Mouse (Mus musculus) forebrain, embryonic 11.5 days (tissue): Measurements from ENCODE around the gene Zfp263. TPM values are rescaled to one million over a fixed set of nuclear protein-coding genes. Genes with fewer than 3 reads are reported as not detected.

Experiments used
- ATAC-seq: fragments of 200-750 bp; cut with Nextera tagmentation; replicated peaks from 2 replicates; pipeline ENCODE4 v1.8.0; 2017; ENCODE audit warnings: moderate TSS enrichment; ENCODE audit not compliant: low FRiP score
- DNase-seq: peaks from one replicate; pipeline ENCODE4 v3.0.0-alpha.2; 2017; ENCODE audit warnings: low spot score
- H3K27ac ChIP-seq: fragments of 300-500 bp; sonication (generic); 2 replicates; pipeline ENCODE4 v1.5.1; 2014; ENCODE audit warnings: low read depth, low read length
- H3K27me3 ChIP-seq: fragments of 300-500 bp; sonication (generic); 2 replicates; pipeline ENCODE4 v1.6.1; 2014; ENCODE audit warnings: mild to moderate bottlenecking, low read length, mixed read lengths; ENCODE audit not compliant: control insufficient read depth, insufficient read depth
- H3K36me3 ChIP-seq: fragments of 300-500 bp; sonication (generic); 2 replicates; pipeline ENCODE4 v1.6.1; 2014; ENCODE audit warnings: mild to moderate bottlenecking, low read length, moderate library complexity, mixed read lengths; ENCODE audit not compliant: control insufficient read depth, insufficient read depth
- H3K4me1 ChIP-seq: fragments of 300-500 bp; sonication (generic); replicated peaks from 2 replicates; pipeline ENCODE4 v1.6.1; 2014; ENCODE audit warnings: low read length, mixed read lengths; ENCODE audit not compliant: control insufficient read depth, insufficient read depth
- H3K4me2 ChIP-seq: fragments of 300-500 bp; sonication (generic); 2 replicates; pipeline ENCODE4 v1.6.1; 2014; ENCODE audit warnings: low read depth, mild to moderate bottlenecking, low read length, moderate library complexity, mixed read lengths; ENCODE audit not compliant: severe bottlenecking
- H3K4me3 ChIP-seq: fragments of 300-500 bp; sonication (generic); 2 replicates; pipeline ENCODE4 v1.5.1; 2014; ENCODE audit warnings: low read depth, low read length
- H3K9ac ChIP-seq: fragments of 300-500 bp; sonication (generic); 2 replicates; pipeline ENCODE4 v1.6.1; 2014; ENCODE audit warnings: low read length
- H3K9me3 ChIP-seq: fragments of 300-500 bp; sonication (generic); 2 replicates; pipeline ENCODE4 v1.6.1; 2016; ENCODE audit warnings: low read length, mixed read lengths; ENCODE audit not compliant: control insufficient read depth
- whole genome bisulfite sequencing: fragments of 180-500 bp; shearing (Covaris S2); extraction: QIAGEN DNeasy Blood & Tissue Kit; methylation state at CpG from one replicate; pipeline ENCODE4 v1.1.7; 2014; 5-methylcytosine and 5-hydroxymethylcytosine counted together
- polyA plus RNA-seq: library from polyadenylated mRNA; unstranded; fragments of >200 nt; fragmentation: Nextera tagmentation; extraction: Ambion mirVana; gene quantifications from 2 replicates; pipeline ENCODE4 v1.2.1, GENCODE M21; 2014

The Zfp263 gene
- 38.9 and 42.6 TPM in 2 replicates for polyA plus RNA-seq

- peak within 1 kb of the TSS; percentile 80 for H3K4me2 ChIP-seq
- H3K27ac ChIP-seq, result peak within 1 kb of the TSS; percentile 63
- ATAC-seq, result peak; percentile 98
- H3K27me3 ChIP-seq, result no peaks in the 10 kb centered on the region
- H3K4me3 ChIP-seq, result peak within 1 kb of the TSS; percentile 76
- no peaks in the 10 kb centered on the region; the same call in 1 of the 2 replicates for H3K9me3 ChIP-seq
- peaks cover 17% of the 10 kb centered on the region for H3K36me3 ChIP-seq
- peaks cover 14% of the 10 kb centered on the region for H3K4me1 ChIP-seq
- H3K9ac ChIP-seq, result peak within 1 kb of the TSS; percentile 77
- DNase-seq, result peak; percentile 97
- whole genome bisulfite sequencing, result under 1% methylated on average over 42 of the region's 42 CpGs
These were observed at the start of gene Zfp263 for GRCm38 (mm10) chr16:3743503-3744185. TSS of gene Zfp263 (plus strand) at chr16:3744093.

DNA sequence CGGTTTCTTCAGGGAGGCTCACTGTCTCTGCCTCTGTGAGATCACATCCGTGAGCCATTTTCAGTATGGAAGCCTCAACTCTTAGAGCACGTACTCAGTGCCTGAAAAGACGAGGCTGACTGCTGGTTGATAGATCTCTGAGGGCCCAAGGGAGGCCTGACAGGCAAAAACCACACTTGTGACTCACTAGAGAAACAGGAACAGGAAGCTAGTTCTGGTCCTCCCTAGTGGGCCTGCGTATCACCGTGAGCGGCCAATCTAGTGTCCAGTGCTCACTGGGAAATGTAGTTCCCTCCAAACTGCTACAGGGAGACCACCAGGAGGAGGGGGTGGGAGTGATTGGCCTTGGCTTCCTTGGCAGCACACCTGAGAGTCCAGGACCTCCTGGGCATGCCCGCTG, 44.6 kb upstream of the Zfp263 start:
- no peak for ATAC-seq
- no peak overlapping the region for H3K4me3 ChIP-seq
- H3K4me2 ChIP-seq, result no peak overlapping the region
- H3K4me1 ChIP-seq, result no peaks in the 10 kb centered on the region
- no peaks in the 10 kb centered on the region; the same call in 1 of the 2 replicates for H3K9me3 ChIP-seq
- no peak for DNase-seq
- H3K9ac ChIP-seq, result no peak overlapping the region
- no peak overlapping the region for H3K27ac ChIP-seq
- H3K36me3 ChIP-seq, result no peaks in the 10 kb centered on the region
- 89% methylated on average over 8 of the region's 8 CpGs for WGBS
- no peaks in the 10 kb centered on the region for H3K27me3 ChIP-seq

- H3K36me3 ChIP-seq, result no peaks in the 10 kb centered on the region
- H3K4me2 ChIP-seq, result no peak overlapping the region
- no peaks in the 10 kb centered on the region; the same call in 1 of the 2 replicates for H3K9me3 ChIP-seq
- no peak for ATAC-seq
- 69% methylated on average over 1 of the region's 1 CpGs for WGBS
- no peak overlapping the region for H3K4me3 ChIP-seq
- H3K27me3 ChIP-seq, result no peaks in the 10 kb centered on the region
- H3K4me1 ChIP-seq, result no peaks in the 10 kb centered on the region
- no peak overlapping the region for H3K9ac ChIP-seq
- no peak for DNase-seq
- no peak overlapping the region for H3K27ac ChIP-seq
These were observed 43.0 kb upstream of the Zfp263 start for GRCm38 (mm10) chr16:3700893-3701292.

GRCm38 (mm10) chr16:3706680-3707079, 37.2 kb upstream of the Zfp263 start:
- H3K4me2 ChIP-seq, result no peak overlapping the region
- ATAC-seq (no peak), DNase-seq (no peak)
- no peak overlapping the region for H3K4me3 ChIP-seq
- no peaks in the 10 kb centered on the region for H3K9me3 ChIP-seq
- H3K9ac ChIP-seq, result no peak overlapping the region
- H3K36me3 ChIP-seq, result no peaks in the 10 kb centered on the region
- 86% methylated on average over 6 of the region's 6 CpGs for WGBS
- no peaks in the 10 kb centered on the region for H3K4me1 ChIP-seq
- no peaks in the 10 kb centered on the region for H3K27me3 ChIP-seq
- H3K27ac ChIP-seq, result no peak overlapping the region

GRCm38 (mm10) chr16:3714731-3715130, 29.2 kb upstream of the Zfp263 start:
- ATAC-seq, result no peak
- Histone ChIP-seq H3K27ac (no peak overlapping the region), H3K36me3 (no peaks in the 10 kb centered on the region), H3K4me1 (no peaks in the 10 kb centered on the region), H3K27me3 (no peaks in the 10 kb centered on the region), H3K9me3 (no peaks in the 10 kb centered on the region), H3K9ac (no peak overlapping the region), H3K4me2 (no peak overlapping the region), H3K4me3 (no peak overlapping the region)
- no peak for DNase-seq
- WGBS, result 87% methylated on average over 2 of the region's 2 CpGs

GRCm38 (mm10) chr16:3717980-3718379, 25.9 kb upstream of the Zfp263 start, which contains the start of gene Mefv:
TSS of gene Mefv (minus strand) at chr16:3718097.
- WGBS, result 89% methylated on average over 6 of the region's 6 CpGs
- no peaks in the 10 kb centered on the region for H3K4me1 ChIP-seq
- no peaks in the 10 kb centered on the region for H3K27me3 ChIP-seq
- H3K9me3 ChIP-seq, result no peaks in the 10 kb centered on the region
- no peak within 1 kb of the TSS for H3K27ac ChIP-seq
- ATAC-seq (no peak), DNase-seq (no peak)
- no peaks in the 10 kb centered on the region for H3K36me3 ChIP-seq
- H3K4me2 ChIP-seq, result no peak within 1 kb of the TSS
- H3K4me3 ChIP-seq, result no peak within 1 kb of the TSS
- H3K9ac ChIP-seq, result no peak within 1 kb of the TSS

GRCm38 (mm10) chr16:3723231-3723630, 20.7 kb upstream of the Zfp263 start:
- no peaks in the 10 kb centered on the region for H3K9me3 ChIP-seq
- no peak overlapping the region for H3K9ac ChIP-seq
- WGBS, result 78% methylated on average over 3 of the region's 3 CpGs
- no peaks in the 10 kb centered on the region for H3K4me1 ChIP-seq
- H3K36me3 ChIP-seq, result no peaks in the 10 kb centered on the region
- DNase-seq, result no peak
- no peak for ATAC-seq
- H3K27me3 ChIP-seq, result no peaks in the 10 kb centered on the region
- H3K4me2 ChIP-seq, result no peak overlapping the region
- no peak overlapping the region for H3K27ac ChIP-seq
- H3K4me3 ChIP-seq, result no peak overlapping the region

GRCm38 (mm10) chr16:3727980-3728720, 15.7 kb upstream of the Zfp263 start:
- DNase-seq (no peak), ATAC-seq (no peak)
- no peaks in the 10 kb centered on the region for H3K36me3 ChIP-seq
- no peak overlapping the region for H3K9ac ChIP-seq
- no peak overlapping the region for H3K4me2 ChIP-seq
- no peak overlapping the region for H3K27ac ChIP-seq
- H3K27me3 ChIP-seq, result no peaks in the 10 kb centered on the region
- H3K4me1 ChIP-seq, result no peaks in the 10 kb centered on the region
- 89% methylated on average over 6 of the region's 6 CpGs for WGBS
- H3K4me3 ChIP-seq, result no peak overlapping the region
- no peaks in the 10 kb centered on the region for H3K9me3 ChIP-seq
